Mouse (Mus musculus) activated CD4-positive, CD25-positive, alpha-beta regulatory T cell, adult 4 months (primary cell): ENCODE results near the gene B4galnt3. TPM values are rescaled to one million over a fixed set of nuclear protein-coding genes. Genes with fewer than 3 reads are reported as not detected.

Experiments
- ATAC-seq: one replicate; pipeline ENCODE4 v1.8.0; 2017
- polyA plus RNA-seq, 2 experiments: library from polyadenylated mRNA; unstranded; fragments of 100-300 nt; shearing (Covaris generic); gene quantifications; one replicate each; pipeline ENCODE4 v1.2.1; 2017

The B4galnt3 gene
- polyA plus RNA-seq, 2 experiments from 2014 or later, result 0.13 TPM; not detected in 1

- ATAC-seq, result no peak
These were observed 109.2 kb downstream of the B4galnt3 start for GRCm38 (mm10) chr6:120185012-120185730.

GRCm38 (mm10) chr6:120183771-120184170 lies 110.6 kb downstream of the B4galnt3 start:
- no peak for ATAC-seq

GRCm38 (mm10) chr6:120182160-120182559 lies 112.2 kb downstream of the B4galnt3 start:
- ATAC-seq, result no peak

- ATAC-seq, result no peak
These were observed 113.9 kb downstream of the B4galnt3 start for GRCm38 (mm10) chr6:120180492-120180891.

- no peak for ATAC-seq
These were observed 114.6 kb downstream of the B4galnt3 start for GRCm38 (mm10) chr6:120179756-120180206.

GRCm38 (mm10) chr6:120179044-120179755 lies 115.2 kb downstream of the B4galnt3 start:
- ATAC-seq, result no peak

GRCm38 (mm10) chr6:120175650-120176049 lies 118.7 kb downstream of the B4galnt3 start:
- ATAC-seq, result no peak

- ATAC-seq, result no peak
These were observed 119.7 kb downstream of the B4galnt3 start for GRCm38 (mm10) chr6:120174602-120175115.

- no peak for ATAC-seq
These were observed 120.2 kb downstream of the B4galnt3 start for GRCm38 (mm10) chr6:120174028-120174601.

- ATAC-seq, result no peak
These were observed 121.9 kb downstream of the B4galnt3 start for GRCm38 (mm10) chr6:120172294-120173017.

- no peak for ATAC-seq
These were observed 126.8 kb downstream of the B4galnt3 start for GRCm38 (mm10) chr6:120167574-120167973.

- no peak for ATAC-seq
These were observed 129.6 kb downstream of the B4galnt3 start for GRCm38 (mm10) chr6:120164765-120165164.

- no peak for ATAC-seq
These were observed 131.4 kb downstream of the B4galnt3 start for GRCm38 (mm10) chr6:120162928-120163327.

GRCm38 (mm10) chr6:120159133-120159901 lies 135.0 kb downstream of the B4galnt3 start:
- no peak for ATAC-seq

- ATAC-seq, result no peak
These were observed 136.9 kb downstream of the B4galnt3 start for GRCm38 (mm10) chr6:120157479-120157878.

GRCm38 (mm10) chr6:120155510-120155909 lies 138.8 kb downstream of the B4galnt3 start:
- no peak for ATAC-seq

GRCm38 (mm10) chr6:120154526-120155309 lies 139.6 kb downstream of the B4galnt3 start:
- ATAC-seq, result peak; percentile 66
